Mouse (Mus musculus): ENCODE data around the gene Glrx5. TPM values are rescaled to one million over a fixed set of nuclear protein-coding genes. Genes with fewer than 3 reads are reported as not detected.

The Glrx5 gene
- total and polyA plus RNA-seq, 3 experiments = 86.5 to 103 (median 94.7) TPM

- no peak overlapping the region for H3K4me3 ChIP-seq
- no peak for TF ChIP-seq EP300 (IDR thresholded peaks at IDR 0.05; ENCODE audit: insufficient read depth, low read depth, low read length)
- TF ChIP-seq CTCF (IDR thresholded peaks at IDR 0.05) = no peak
- TF ChIP-seq POLR2A (IDR thresholded peaks at IDR 0.05; ENCODE audit: insufficient read depth, low read depth, low read length) = no peak
- H3K4me1 ChIP-seq (ENCODE audit: control insufficient read depth, insufficient read depth, low read length) = no peaks in the 10 kb centered on the region
- WGBS = 64% methylated on average over 3 of the region's 3 CpGs
- no peak overlapping the region for H3K9ac ChIP-seq (ENCODE audit: low read depth, low read length)
- no peak for DNase-seq
- intact Hi-C loops (cut with DNase I) = no loop called here
- H3K27me3 ChIP-seq (ENCODE audit: control insufficient read depth, insufficient read depth, low read length) = no peaks in the 10 kb centered on the region
- H3K36me3 ChIP-seq (ENCODE audit: control insufficient read depth, insufficient read depth, low read length) = no peaks in the 10 kb centered on the region
- no peaks in the 10 kb centered on the region for H3K79me2 ChIP-seq (replicated peaks; ENCODE audit: control insufficient read depth, insufficient read depth, low read length)
- no peak overlapping the region for H3K27ac ChIP-seq
Measured at GRCm38 (mm10) chr12:105087353-105087752, 54.9 kb downstream of the Glrx5 start.

- Histone ChIP-seq H3K9ac (ENCODE audit: low read depth, low read length) (no peak overlapping the region), H3K4me1 (ENCODE audit: control insufficient read depth, insufficient read depth, low read length) (no peaks in the 10 kb centered on the region), H3K27ac (no peak overlapping the region), H3K79me2 (replicated peaks; ENCODE audit: control insufficient read depth, insufficient read depth, low read length) (no peaks in the 10 kb centered on the region), H3K27me3 (ENCODE audit: control insufficient read depth, insufficient read depth, low read length) (no peaks in the 10 kb centered on the region), H3K4me3 (no peak overlapping the region), H3K36me3 (ENCODE audit: control insufficient read depth, insufficient read depth, low read length) (no peaks in the 10 kb centered on the region)
- 85% methylated on average over 5 of the region's 5 CpGs for WGBS
- no peak for DNase-seq
- intact Hi-C loops (cut with DNase I) = no loop called here
- TF ChIP-seq POLR2A (IDR thresholded peaks at IDR 0.05; ENCODE audit: insufficient read depth, low read depth, low read length) (no peak), CTCF (IDR thresholded peaks at IDR 0.05) (no peak), EP300 (IDR thresholded peaks at IDR 0.05; ENCODE audit: insufficient read depth, low read depth, low read length) (no peak)
Measured at GRCm38 (mm10) chr12:105089231-105089630, 56.7 kb downstream of the Glrx5 start.

GRCm38 (mm10) chr12:105091604-105092003 lies 59.1 kb downstream of the Glrx5 start:
- Histone ChIP-seq H3K79me2 (replicated peaks; ENCODE audit: control insufficient read depth, insufficient read depth, low read length) (no peaks in the 10 kb centered on the region), H3K9ac (ENCODE audit: low read depth, low read length) (no peak overlapping the region), H3K4me1 (ENCODE audit: control insufficient read depth, insufficient read depth, low read length) (no peaks in the 10 kb centered on the region), H3K27me3 (ENCODE audit: control insufficient read depth, insufficient read depth, low read length) (no peaks in the 10 kb centered on the region), H3K27ac (no peak overlapping the region), H3K4me3 (no peak overlapping the region), H3K36me3 (ENCODE audit: control insufficient read depth, insufficient read depth, low read length) (no peaks in the 10 kb centered on the region)
- no peak for DNase-seq
- TF ChIP-seq EP300 (IDR thresholded peaks at IDR 0.05; ENCODE audit: insufficient read depth, low read depth, low read length) (no peak), POLR2A (IDR thresholded peaks at IDR 0.05; ENCODE audit: insufficient read depth, low read depth, low read length) (no peak), CTCF (IDR thresholded peaks at IDR 0.05) (no peak)
- intact Hi-C loops (cut with DNase I) = no loop called here
- WGBS = 83% methylated on average over 6 of the region's 6 CpGs

Small RNA genes within 50 kb of the gene (microRNA-seq; reads per million reads assigned to microRNA genes)
- gene Mir3069 = 1.2 to 2.2 reads per million in 2 experiments

Other genes with a start within 250 kb of the Glrx5 start
- gene Clmn, start 167.6 kb upstream of the Glrx5 start, total RNA-seq (2021) = 1 to 10 TPM; 2.5 to 3.2 TPM
- gene Clmn, start 167.6 kb upstream of the Glrx5 start, polyA plus RNA-seq (2012; rRNA removed) = 1.0 and 1.1 TPM in 2 replicates
- gene Syne3, start 22.9 kb upstream of the Glrx5 start, total RNA-seq (2021) = 1 to 10 TPM; 7.0 to 8.5 TPM
- 2.3 and 3.0 TPM in 2 replicates for gene Syne3, start 22.9 kb upstream of the Glrx5 start, polyA plus RNA-seq (2012; rRNA removed)
- not detected for gene Tcl1b2, start 113.3 kb downstream of the Glrx5 start, total RNA-seq (2021)
- not detected in 2 replicates for gene Tcl1b2, start 113.3 kb downstream of the Glrx5 start, polyA plus RNA-seq (2012; rRNA removed)
- gene Tcl1b1, start 127.0 kb downstream of the Glrx5 start, total RNA-seq (2021) = not detected
- gene Tcl1b1, start 127.0 kb downstream of the Glrx5 start, polyA plus RNA-seq (2012; rRNA removed) = not detected in 2 replicates
- gene Tcl1b5, start 143.7 kb downstream of the Glrx5 start, total RNA-seq (2021) = not detected
- gene Tcl1b5, start 143.7 kb downstream of the Glrx5 start, polyA plus RNA-seq (2012; rRNA removed) = not detected in 2 replicates
- gene Tcl1b3, start 158.4 kb downstream of the Glrx5 start, total RNA-seq (2021) = not detected
- gene Tcl1b3, start 158.4 kb downstream of the Glrx5 start, polyA plus RNA-seq (2012; rRNA removed) = not detected in 2 replicates
- not detected for gene Tcl1b4, start 169.3 kb downstream of the Glrx5 start, total RNA-seq (2021)
- gene Tcl1b4, start 169.3 kb downstream of the Glrx5 start, polyA plus RNA-seq (2012; rRNA removed) = not detected in 2 replicates
- not detected for gene Tcl1, start 190.1 kb downstream of the Glrx5 start, total RNA-seq (2021)
- not detected in 2 replicates for gene Tcl1, start 190.1 kb downstream of the Glrx5 start, polyA plus RNA-seq (2012; rRNA removed)

All from heart, adult 2 months (tissue).